In the genomic region with DNA sequence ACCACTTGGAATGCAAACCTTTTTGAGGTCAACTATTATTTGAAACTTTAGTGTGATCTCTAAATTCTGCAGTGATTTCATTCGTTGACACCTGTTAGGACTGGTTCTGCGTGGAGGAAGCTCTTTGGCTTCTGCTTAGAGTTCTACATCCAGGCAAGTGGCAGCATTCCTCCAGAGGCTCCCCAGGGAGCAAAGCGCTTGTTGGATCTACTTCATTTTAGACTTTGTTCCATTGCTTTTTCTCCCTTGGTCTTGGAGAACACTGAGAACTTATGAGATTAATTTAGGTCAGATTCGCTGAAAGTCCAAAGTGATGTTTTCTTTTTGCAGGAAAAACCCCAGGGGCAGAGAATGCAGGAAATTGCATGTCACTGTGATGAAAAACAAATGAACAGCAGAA, we compare ENCODE assay signal across 23 mouse cellular contexts.
"Had no signal": no experiment of that assay in that cellular context is flagged by ENCODE, and none has a peak within 500 bp of the region (broad histone marks: within the 10 kb centered on the region; RNA-seq: fewer than 3 reads in every experiment).

No protein-coding gene starts in this region.

- H3K9ac ChIP-seq: limb, embryonic 13.5 days; liver, embryonic 12.5 days; liver, embryonic 15.5 days; lung, embryonic 15.5 days; midbrain, embryonic 13.5 days; neural tube, embryonic 13.5 days had no signal

- H3K27ac ChIP-seq: kidney, postnatal 0 days; layer of hippocampus, adult 2 months; limb, embryonic 10.5 days; limb, embryonic 13.5 days; liver, embryonic 12.5 days; liver, embryonic 15.5 days; lung, embryonic 15.5 days; midbrain, embryonic 10.5 days; midbrain, embryonic 13.5 days; neural tube, embryonic 13.5 days had no signal

- H3K4me3 ChIP-seq: layer of hippocampus, adult 2 months; limb, embryonic 10.5 days; limb, embryonic 13.5 days; liver, embryonic 12.5 days; liver, embryonic 15.5 days; lung, embryonic 15.5 days; megakaryocyte, embryonic 14.5 days; midbrain, embryonic 10.5 days; midbrain, embryonic 13.5 days; myocyte; neural tube, embryonic 13.5 days had no signal

- DNase-seq: kidney, postnatal 25 days; layer of hippocampus, adult 9-11 months; liver; lung, adult 18-20 months; lung, postnatal 10 days; lung, postnatal 36 days; retina, postnatal 1 day; right cerebral cortex, postnatal 25 days; thymus, adult 18-20 months; thymus, postnatal 36 days had no signal

- H3K36me3 ChIP-seq: limb, embryonic 10.5 days; limb, embryonic 13.5 days; liver, embryonic 12.5 days; liver, embryonic 15.5 days; lung, embryonic 15.5 days; midbrain, embryonic 10.5 days; midbrain, embryonic 13.5 days; neural tube, embryonic 13.5 days had no signal

- H3K4me1 ChIP-seq: limb, embryonic 10.5 days; limb, embryonic 13.5 days; liver, embryonic 12.5 days; liver, embryonic 15.5 days; lung, embryonic 15.5 days; megakaryocyte, embryonic 14.5 days; midbrain, embryonic 10.5 days; midbrain, embryonic 13.5 days; neural tube, embryonic 13.5 days had no signal

- H3K27me3 ChIP-seq: limb, embryonic 13.5 days; liver, embryonic 12.5 days; liver, embryonic 15.5 days; lung, embryonic 15.5 days; megakaryocyte, embryonic 14.5 days; midbrain, embryonic 13.5 days; neural tube, embryonic 13.5 days had no signal

- ATAC-seq: liver, embryonic 12.5 days; midbrain, embryonic 13.5 days; midbrain, embryonic 16.5 days had no signal

- H3K4me2 ChIP-seq: limb, embryonic 13.5 days; liver, embryonic 12.5 days; liver, embryonic 15.5 days; lung, embryonic 15.5 days; midbrain, embryonic 13.5 days; neural tube, embryonic 13.5 days had no signal

- H3K9me3 ChIP-seq: limb, embryonic 10.5 days; limb, embryonic 13.5 days; liver, embryonic 12.5 days; liver, embryonic 15.5 days; lung, embryonic 15.5 days; megakaryocyte, embryonic 14.5 days; midbrain, embryonic 10.5 days; midbrain, embryonic 13.5 days; neural tube, embryonic 13.5 days had no signal
